Mouse (Mus musculus) layer of hippocampus, postnatal 10 days (tissue): ENCODE data around the gene Rhno1. TPM values are rescaled to one million over a fixed set of nuclear protein-coding genes. Genes with fewer than 3 reads are reported as not detected.

ENCODE experiments used
- total RNA-seq, 2 experiments: library from RNA; stranded (reverse); gene quantifications; 2 replicates each; pipeline ENCODE4 v1.2.3; 2021

Gene Rhno1
- total RNA-seq, 2 experiments from 2014 or later = 21.8 to 22.6 TPM

Other genes starting within 250 kb of the Rhno1 start
- gene Tspan9, start 219.3 kb downstream of the Rhno1 start, total RNA-seq = 10 to 100 TPM; 79.8 to 84.6 TPM
- under 1 TPM; 0.82 to 0.91 TPM for gene Tead4, start 62.1 kb downstream of the Rhno1 start, total RNA-seq
- gene Tulp3, start 7.1 kb downstream of the Rhno1 start, total RNA-seq = 10 to 100 TPM; 23.2 to 24.2 TPM
- gene Foxm1, start 56 bp upstream of the Rhno1 start, total RNA-seq = 1 to 10 TPM; 5.8 to 7.9 TPM
- not detected for gene Tex52, start 12.5 kb upstream of the Rhno1 start, total RNA-seq
- gene Gm44596, start 12.6 kb upstream of the Rhno1 start, total RNA-seq = 1 to 10 TPM in 1 of 2 experiments, not detected in 1; 1.3 TPM
- 1 to 10 TPM; 5.2 to 5.3 TPM for gene Nrip2, start 36.4 kb upstream of the Rhno1 start, total RNA-seq
- 10 to 100 TPM; 21.9 to 23.8 TPM for gene Itfg2, start 62.0 kb upstream of the Rhno1 start, total RNA-seq
- 100 to 1,000 TPM; 117 to 118 TPM for gene Fkbp4, start 75.8 kb upstream of the Rhno1 start, total RNA-seq
- not detected for gene Pzp, start 163.8 kb upstream of the Rhno1 start, total RNA-seq
- gene A2ml1, start 218.7 kb upstream of the Rhno1 start, total RNA-seq = 10 to 100 TPM in 1 of 2 experiments, 1 to 10 TPM in 1; 7.6 to 12.8 TPM